Mouse (Mus musculus): Measurements from ENCODE around the gene Nudt3.
"Not testable (repeated sequence)": the region's sequence is repeated elsewhere in the genome, so short reads cannot be mapped to it uniquely, and the experiment has no call there.

Nudt3 gene

DNA sequence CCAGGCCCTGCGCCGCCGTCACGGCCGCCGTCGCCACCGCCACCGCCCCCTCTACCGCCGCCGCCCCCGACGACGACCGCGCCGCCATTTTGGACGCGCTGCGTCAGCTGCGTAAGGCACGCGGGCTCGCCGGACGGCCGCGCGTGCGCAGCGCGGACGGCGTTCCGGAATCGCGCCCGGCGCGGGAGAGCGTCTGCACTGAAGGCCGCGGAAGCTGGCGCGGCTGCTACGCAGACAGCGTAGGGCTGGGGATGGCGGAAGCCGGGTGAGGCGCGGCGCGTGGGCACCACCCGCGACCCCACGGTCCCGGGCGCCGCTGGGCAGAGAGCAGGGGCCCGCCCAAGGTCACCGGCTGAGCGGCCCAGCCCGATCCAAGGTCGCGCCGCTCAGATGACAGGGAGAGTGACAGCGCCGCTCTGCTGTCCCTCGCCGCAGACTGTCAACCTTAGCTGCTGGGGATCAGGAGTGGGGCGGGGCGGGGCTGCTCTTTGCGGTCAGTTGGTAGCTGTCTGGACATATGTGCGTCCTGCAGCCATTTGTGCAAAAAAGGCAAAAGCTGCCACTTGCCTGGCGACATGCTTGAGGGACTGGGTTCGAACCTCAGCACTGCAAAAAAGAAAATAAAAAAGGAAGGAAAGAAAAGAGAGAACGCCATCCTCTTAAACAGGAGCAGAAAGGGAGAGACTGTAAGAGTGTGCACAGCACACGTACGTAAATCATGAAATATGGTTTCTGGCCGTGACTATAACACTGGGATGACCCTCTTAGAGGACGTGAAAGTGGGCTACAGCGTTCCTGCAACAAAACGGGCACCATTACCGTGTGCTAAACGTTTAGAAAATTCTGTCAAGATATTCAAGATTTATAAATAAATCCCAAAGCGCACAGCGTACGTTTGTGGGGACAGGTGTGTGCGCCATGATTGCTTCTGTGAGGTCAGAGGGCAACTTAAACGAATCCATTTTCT lies at the start of gene Nudt3:
Nudt3 (minus strand) TSS at position 136 of the 967 bp plus-strand sequence.
- peak; percentile 95 for DNase-seq (ENCODE audit: low read depth, low spot score)

DNA sequence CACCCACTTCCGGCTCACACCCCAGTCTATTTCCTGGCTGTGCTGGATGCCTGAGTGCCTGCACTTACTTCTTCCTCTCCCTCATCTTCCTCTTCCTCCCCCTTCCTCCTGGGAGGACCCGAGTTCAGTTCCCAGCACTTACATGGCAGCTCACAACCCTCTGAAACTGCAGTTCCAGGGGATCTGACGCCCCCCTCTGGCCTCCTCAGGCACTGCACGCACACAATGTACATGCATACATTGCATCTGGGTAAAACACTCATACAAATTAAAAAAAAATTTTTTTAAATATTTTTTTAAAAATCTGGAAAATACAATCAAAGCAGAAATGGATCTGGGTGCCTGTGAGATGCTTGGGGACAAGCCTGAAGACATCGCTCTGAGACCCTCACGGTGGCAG lies 48.4 kb upstream of the Nudt3 start:
- DNase-seq (ENCODE audit: low read depth, low spot score): no peak

DNA sequence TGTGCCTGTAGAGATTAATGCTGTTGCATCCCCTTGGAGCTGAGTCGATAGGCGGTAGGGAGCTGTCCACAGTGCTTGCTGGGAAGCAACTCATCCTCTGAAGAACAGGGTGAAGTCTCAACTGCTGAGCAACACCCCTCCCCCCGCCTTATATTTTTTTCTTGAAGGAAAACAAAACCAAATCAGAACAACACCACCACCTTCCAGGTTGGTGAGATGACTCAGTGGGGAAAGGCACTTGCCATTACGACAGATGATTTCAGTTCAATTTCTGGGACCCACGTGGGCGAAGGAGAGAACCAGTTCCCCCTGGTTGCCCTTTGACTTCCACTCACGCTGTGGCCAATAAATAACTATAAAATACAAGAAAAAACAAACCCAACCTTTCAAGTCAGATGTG lies 35.5 kb upstream of the Nudt3 start:
- DNase-seq (ENCODE audit: low read depth, low spot score): no peak

DNA sequence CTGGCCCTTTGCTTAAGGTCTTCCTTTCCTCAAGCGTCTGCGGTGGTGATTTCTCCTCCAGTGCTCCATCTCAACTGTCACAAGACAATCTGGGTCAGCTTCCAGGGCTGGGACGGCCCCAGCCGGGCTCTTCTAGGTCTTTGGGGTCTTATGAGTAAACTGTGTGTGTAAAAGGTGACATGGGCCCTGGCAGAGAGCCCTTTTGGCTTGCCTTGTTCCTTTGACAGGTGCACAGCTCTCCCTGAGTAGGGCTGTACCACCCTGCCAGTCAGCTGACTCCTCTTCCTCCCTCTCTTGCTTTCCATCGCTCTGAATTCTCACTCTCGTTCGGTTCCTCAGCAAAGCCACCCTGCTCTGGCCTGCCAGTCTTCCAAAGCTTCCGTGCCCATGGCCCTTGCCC lies 33.8 kb upstream of the Nudt3 start:
- DNase-seq (ENCODE audit: low read depth, low spot score): no peak

- DNase-seq (ENCODE audit: low read depth, low spot score): no peak
Observed at GRCm38 (mm10) chr17:27656414-27656813, 33.1 kb upstream of the Nudt3 start.

GRCm38 (mm10) chr17:27656011-27656399 lies 32.7 kb upstream of the Nudt3 start:
- no peak for DNase-seq (ENCODE audit: low read depth, low spot score)

DNA sequence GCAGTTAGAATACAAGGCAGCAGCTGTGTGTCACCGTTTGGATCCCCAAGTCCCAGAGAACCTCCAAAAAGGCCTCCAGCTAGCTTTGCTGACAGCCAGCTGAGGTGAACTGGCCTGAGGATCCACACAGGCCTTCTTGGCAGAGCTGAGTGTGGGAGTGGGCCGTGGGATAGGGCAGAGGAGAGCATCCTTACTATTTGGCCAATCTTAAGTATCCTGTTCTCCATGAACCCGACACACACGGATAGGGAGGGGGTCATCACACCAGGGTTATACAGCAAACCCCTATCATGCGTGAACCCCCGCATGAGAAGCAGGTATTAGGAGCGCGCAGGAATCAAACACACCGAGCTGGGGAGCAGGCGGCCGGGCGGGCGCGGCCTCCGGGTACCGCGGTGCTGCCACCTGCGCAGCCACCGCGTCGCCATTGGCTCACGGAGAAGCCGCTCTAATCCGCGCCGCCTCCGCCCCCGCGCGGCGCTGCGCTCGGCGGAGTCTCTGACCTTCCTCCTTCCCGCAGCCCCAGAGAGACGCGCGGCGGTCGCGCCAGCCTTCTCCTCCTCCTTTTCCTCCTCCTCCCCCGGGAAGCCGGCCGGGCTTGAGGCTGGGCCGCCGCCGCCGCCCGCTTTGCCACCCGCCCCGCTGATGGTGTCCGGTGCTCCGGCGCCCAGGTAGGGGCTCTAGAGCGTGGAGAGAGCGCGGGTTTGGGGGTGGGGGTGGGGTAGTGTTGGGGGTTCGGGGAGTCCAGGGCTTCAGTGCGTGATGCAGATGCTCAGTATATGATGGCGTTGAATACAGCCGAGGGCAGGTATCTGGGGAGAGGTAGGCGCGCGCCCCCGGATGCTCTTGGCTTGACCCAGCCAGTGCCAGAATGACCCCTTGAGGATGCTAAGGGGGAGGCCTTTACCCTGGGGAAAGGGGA lies 32.1 kb upstream of the Nudt3 start, which contains the start of gene Pacsin1:
Pacsin1 (plus strand) TSS at position 421 of the 922 bp plus-strand sequence.
- peak; percentile 64 for DNase-seq (ENCODE audit: low read depth, low spot score)

DNA sequence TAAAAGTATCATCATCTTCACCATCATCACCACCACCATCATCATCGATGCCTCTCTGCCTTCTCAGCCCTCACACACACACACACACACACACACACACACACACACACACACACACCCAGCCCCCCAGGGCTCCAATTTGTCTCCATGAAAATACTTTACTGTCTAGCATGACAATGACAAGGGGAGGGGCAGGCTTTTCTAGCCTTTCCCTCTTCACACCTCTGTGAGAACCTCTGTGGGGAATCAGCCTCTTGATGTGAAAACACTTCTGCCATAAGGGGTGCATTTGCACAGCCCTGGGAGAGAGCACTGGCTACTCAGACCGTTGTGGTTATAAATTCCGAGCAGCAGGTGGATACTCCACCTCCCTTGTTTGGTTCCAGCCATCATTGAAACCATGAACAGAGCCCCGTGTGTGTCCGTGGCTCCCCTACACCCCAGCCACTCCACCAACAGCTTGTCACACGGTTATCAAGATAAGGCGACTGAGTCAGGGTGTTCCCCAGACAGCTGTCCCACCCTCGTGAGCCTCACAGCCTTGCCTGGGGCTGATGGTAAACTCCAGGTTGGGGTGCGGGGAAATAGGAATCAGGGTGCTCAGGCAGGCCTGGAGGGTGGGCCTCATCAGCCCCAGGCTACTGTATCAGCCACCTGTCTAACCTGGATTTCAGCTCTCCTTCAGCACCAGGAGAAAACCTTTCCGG lies 30.1 kb upstream of the Nudt3 start:
- DNase-seq (ENCODE audit: low read depth, low spot score): peak; percentile 65

DNA sequence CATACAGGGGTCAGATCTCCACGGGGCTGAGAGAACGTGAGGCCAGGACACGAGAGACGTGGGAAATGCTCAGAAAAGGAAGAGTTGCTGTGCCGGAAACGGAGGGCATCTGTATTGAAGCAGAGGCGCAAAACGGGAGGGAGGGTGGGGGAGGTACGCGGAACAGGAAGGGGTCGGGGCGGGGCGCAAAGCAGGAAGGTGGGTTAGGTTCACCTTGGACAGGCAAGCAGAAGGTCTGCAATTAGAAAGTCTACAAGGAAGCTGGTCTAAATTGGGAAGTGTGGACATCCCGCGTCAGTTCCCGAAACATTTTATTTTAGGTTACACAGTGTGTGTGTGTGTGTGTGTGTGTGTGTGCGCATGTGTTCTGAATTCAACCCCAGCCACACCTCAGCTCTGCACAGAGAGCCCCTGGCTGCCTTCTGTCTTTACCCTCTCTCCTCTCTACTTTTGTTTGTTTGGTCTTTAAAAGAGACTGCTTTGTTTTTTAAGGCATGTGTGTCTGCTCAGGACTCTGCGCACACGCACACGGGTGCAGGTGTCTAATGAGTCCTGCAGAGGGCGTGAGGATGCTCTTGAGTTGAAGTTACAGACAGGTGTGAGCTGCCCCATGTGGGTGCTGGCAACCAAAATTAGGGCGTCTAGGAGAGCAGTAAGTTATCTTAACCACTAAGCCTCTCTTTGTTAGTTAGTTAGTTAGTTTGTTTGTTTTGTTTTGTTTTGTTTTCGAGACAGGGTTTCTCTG lies 28.9 kb upstream of the Nudt3 start:
- DNase-seq (ENCODE audit: low read depth, low spot score): peak; percentile 60

GRCm38 (mm10) chr17:27650586-27650985 lies 27.3 kb upstream of the Nudt3 start:
- DNase-seq (ENCODE audit: low read depth, low spot score): no peak

DNA sequence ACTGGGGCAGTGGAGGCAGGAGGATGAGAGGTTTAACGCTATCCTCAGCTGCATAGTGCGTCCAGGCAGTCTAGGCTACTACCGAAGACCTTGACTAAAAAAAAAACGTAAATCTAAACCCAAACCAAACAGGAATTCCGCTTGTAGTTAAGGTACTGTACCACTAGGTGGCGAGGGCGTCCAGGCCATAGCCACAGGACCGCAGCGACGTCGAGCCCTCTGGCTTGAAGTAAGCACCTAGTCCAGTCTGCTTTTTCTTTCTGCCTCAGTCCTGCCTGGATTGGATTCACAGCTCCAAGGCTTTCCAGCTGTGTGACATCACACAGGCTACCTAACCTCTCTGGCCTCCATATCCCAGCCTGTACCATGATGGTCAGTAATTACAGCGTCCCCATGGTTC lies 26.9 kb upstream of the Nudt3 start:
- DNase-seq (ENCODE audit: low read depth, low spot score): peak; percentile 89

GRCm38 (mm10) chr17:27645807-27646206 lies 22.5 kb upstream of the Nudt3 start:
- DNase-seq (ENCODE audit: low read depth, low spot score): no peak

DNA sequence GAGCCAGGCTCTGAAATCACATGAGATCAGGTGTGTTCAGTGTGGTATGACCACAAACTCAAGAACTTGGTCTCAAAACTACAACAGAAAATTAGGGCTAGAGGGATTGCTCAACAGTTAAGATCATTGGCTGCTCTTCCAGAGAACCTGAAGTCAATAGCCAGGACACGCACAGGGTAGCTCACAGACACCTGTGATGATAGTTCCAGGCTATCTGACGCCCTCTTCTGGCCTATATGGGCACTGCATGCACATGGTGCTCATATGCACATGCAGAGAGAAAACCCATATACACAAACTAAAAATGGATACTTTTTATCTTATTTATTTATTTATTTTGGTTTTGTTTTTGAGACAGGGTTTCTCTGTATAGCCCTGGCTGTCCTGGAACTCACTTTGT lies 21.3 kb upstream of the Nudt3 start:
- peak; percentile 79 for DNase-seq (ENCODE audit: low read depth, low spot score)

- no peak for DNase-seq (ENCODE audit: low read depth, low spot score)
Observed at GRCm38 (mm10) chr17:27643756-27644155, 20.5 kb upstream of the Nudt3 start.

DNA sequence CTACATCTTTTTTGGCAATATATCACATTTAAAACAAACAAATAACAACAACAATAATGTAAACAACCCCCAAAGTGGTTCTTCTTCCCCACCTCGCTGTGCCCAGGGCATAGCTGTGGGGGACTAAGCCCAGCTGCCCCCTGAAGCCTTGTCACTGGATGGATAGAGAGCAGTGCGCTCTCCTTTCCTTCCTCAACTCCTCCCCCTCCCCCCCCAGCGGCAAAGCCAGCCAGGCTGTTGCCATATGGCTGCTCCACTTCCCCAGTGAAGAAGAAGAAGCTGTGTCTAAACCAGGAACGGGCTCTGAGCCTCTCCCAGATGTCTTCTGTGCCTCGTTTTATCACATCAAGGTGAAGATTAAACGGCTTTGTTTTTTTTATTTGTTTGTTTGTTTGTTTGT lies 19.8 kb upstream of the Nudt3 start:
- DNase-seq (ENCODE audit: low read depth, low spot score): no peak

DNA sequence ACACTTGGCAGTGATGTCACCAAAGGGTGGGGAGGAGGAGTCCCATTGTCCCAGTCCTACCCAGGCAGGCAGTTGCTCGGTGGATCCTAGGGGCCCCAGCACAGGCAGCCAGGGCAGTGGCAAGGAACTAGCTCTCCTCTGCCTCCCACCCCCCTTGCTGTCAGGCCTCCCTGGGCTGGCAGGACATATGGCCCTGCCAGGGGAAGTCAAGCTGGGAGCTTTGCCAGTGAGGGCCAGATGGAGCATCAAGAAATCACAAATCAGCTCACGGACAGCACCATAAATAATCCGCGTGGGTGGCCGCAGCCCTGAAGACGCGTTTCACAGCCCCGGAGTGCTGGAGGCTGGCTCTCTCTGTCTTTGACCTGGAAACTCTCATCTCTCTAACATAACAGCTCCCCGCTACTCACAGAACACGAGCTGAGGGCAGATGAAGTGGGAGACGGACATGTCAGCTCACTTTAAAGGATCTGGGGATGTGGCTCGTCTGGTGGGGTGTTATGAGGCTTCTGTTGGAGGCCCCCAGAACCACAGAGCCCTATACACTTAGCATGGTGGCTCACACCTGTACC lies 19.3 kb upstream of the Nudt3 start:
- DNase-seq (ENCODE audit: low read depth, low spot score): no peak

DNA sequence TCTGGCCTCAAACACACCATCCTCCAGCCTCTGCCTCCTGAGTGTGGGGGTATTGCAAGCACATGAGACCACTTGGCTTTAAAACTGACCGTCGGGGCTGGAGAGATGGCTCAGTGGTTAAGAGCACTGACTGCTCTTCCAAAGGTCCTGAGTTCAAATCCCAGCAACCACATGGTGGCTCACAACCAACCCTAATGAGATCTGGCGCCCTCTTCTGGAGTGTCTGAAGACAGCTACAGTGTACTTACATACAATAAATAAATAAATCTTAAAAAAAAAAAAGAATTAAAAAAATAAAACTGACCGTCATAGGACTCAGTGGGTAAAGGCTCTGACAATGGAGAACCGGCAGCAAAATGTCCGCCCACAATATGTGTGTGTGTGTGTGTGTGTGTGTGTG lies 16.6 kb upstream of the Nudt3 start:
- not testable (repeated sequence) for DNase-seq (ENCODE audit: low read depth, low spot score)

DNA sequence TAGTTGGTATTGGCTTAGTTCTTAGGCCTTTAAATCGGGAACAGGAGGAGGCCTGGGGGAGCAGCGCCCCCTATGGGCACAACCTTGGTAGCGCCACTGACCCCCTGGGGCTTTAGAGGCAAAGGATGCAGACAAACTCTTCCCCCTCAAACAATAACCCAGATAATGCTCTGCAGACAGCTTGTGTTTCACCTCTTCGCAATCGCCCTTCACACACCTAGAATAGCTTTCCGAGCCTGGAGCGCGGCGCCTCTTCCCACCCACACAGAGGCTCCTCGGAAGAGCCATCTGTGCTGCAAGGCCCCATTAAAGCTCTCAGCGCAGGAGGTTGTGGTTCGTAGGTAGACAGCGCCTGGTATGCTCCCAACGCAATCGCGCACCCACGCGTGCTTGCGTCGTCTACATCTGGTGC lies 15.6 kb upstream of the Nudt3 start:
- peak; percentile 81 for DNase-seq (ENCODE audit: low read depth, low spot score)

GRCm38 (mm10) chr17:27637333-27637732 lies 14.0 kb upstream of the Nudt3 start:
- DNase-seq (ENCODE audit: low read depth, low spot score): no peak

Data from ZHBTc4 (cell line).